Mouse (Mus musculus): ENCODE measurements around the gene Zfp882. TPM values are rescaled to one million over a fixed set of nuclear protein-coding genes. Genes with fewer than 3 reads are reported as not detected.

Gene Zfp882
- polyA plus RNA-seq, 1 experiment from 2014 or later, result 2.8 TPM

- H3K27ac ChIP-seq (ENCODE audit: low read length), result no peak overlapping the region
- no peaks in the 10 kb centered on the region for H3K4me1 ChIP-seq (ENCODE audit: control insufficient read depth, insufficient read depth, low read length)
- ATAC-seq (replicated peaks; ENCODE audit: extremely low read depth, insufficient read depth, low FRiP score), result no peak
- WGBS, result 89% methylated on average over 2 of the region's 2 CpGs
- H3K4me3 ChIP-seq (ENCODE audit: low read length), result no peak overlapping the region
- peaks cover 46% of the 10 kb centered on the region for H3K36me3 ChIP-seq (ENCODE audit: control insufficient read depth, insufficient read depth)
- no peaks in the 10 kb centered on the region for H3K27me3 ChIP-seq (ENCODE audit: control insufficient read depth, insufficient read depth, low read length)
- H3K9ac ChIP-seq (ENCODE audit: low read length), result no peak overlapping the region
- H3K9me3 ChIP-seq (replicated peaks; ENCODE audit: control insufficient read depth, low read length), result peaks cover 7% of the 10 kb centered on the region
- H3K4me2 ChIP-seq (ENCODE audit: low read depth, low read length), result no peak overlapping the region
Observed at GRCm38 (mm10) chr8:71965166-71965565, 56.8 kb downstream of the Zfp882 start.

Other genes with a start within 250 kb of the Zfp882 start
- 0.47 and 0.72 TPM in 2 replicates for gene Unc13a, start 236.9 kb upstream of the Zfp882 start, polyA plus RNA-seq (2015; fragmentation: Nextera tagmentation; extraction: Ambion mirVana)
- gene Jak3, start 232.3 kb upstream of the Zfp882 start, polyA plus RNA-seq (2015; fragmentation: Nextera tagmentation; extraction: Ambion mirVana), result 9.9 and 11.3 TPM in 2 replicates
- 2.1 and 3.4 TPM in 2 replicates for gene Insl3, start 219.4 kb upstream of the Zfp882 start, polyA plus RNA-seq (2015; fragmentation: Nextera tagmentation; extraction: Ambion mirVana)
- gene B3gnt3, start 206.8 kb upstream of the Zfp882 start, polyA plus RNA-seq (2015; fragmentation: Nextera tagmentation; extraction: Ambion mirVana), result 4.0 and 4.3 TPM in 2 replicates
- gene Fcho1, start 182.9 kb upstream of the Zfp882 start, polyA plus RNA-seq (2015; fragmentation: Nextera tagmentation; extraction: Ambion mirVana), result 7.6 and 20.4 TPM in 2 replicates
- 4.5 and 6.1 TPM in 2 replicates for gene Zfp709, start 26.6 kb upstream of the Zfp882 start, polyA plus RNA-seq (2015; fragmentation: Nextera tagmentation; extraction: Ambion mirVana)
- 26.4 and 26.9 TPM in 2 replicates for gene Zfp617, start within 50 bp of the Zfp882 start, polyA plus RNA-seq (2015; fragmentation: Nextera tagmentation; extraction: Ambion mirVana)
- gene Zfp961, start 42.4 kb downstream of the Zfp882 start, polyA plus RNA-seq (2015; fragmentation: Nextera tagmentation; extraction: Ambion mirVana), result 10.6 and 12.5 TPM in 2 replicates
- gene Cyp4f18, start 101.0 kb downstream of the Zfp882 start, polyA plus RNA-seq (2015; fragmentation: Nextera tagmentation; extraction: Ambion mirVana), result 0.74 and 1.8 TPM in 2 replicates
- gene Olfr372, start 132.6 kb downstream of the Zfp882 start, polyA plus RNA-seq (2015; fragmentation: Nextera tagmentation; extraction: Ambion mirVana), result not detected in 2 replicates
- not detected in 2 replicates for gene Olfr373, start 174.6 kb downstream of the Zfp882 start, polyA plus RNA-seq (2015; fragmentation: Nextera tagmentation; extraction: Ambion mirVana)
- 0.04 TPM in 1 of 2 replicates, not detected in the other for gene Olfr374, start 198.4 kb downstream of the Zfp882 start, polyA plus RNA-seq (2015; fragmentation: Nextera tagmentation; extraction: Ambion mirVana)
- 351 and 381 TPM in 2 replicates for gene Tpm4, start 226.4 kb downstream of the Zfp882 start, polyA plus RNA-seq (2015; fragmentation: Nextera tagmentation; extraction: Ambion mirVana)

Measured in heart, embryonic 16.5 days (tissue).